Mouse (Mus musculus): ENCODE measurements around the gene Etv6.

Etv6 gene

GRCm38 (mm10) chr6:134045092-134045868, 9.8 kb downstream of the Etv6 start:
- DNase-seq, result no peak

- no peak for DNase-seq
These were observed 10.6 kb downstream of the Etv6 start for GRCm38 (mm10) chr6:134046136-134046535.

- no peak for DNase-seq
These were observed 11.7 kb downstream of the Etv6 start for GRCm38 (mm10) chr6:134047249-134047648.

GRCm38 (mm10) chr6:134047974-134048373, 12.5 kb downstream of the Etv6 start:
- no peak for DNase-seq

GRCm38 (mm10) chr6:134048965-134049364, 13.5 kb downstream of the Etv6 start:
- DNase-seq, result no peak

GRCm38 (mm10) chr6:134050466-134050865, 15.0 kb downstream of the Etv6 start:
- no peak for DNase-seq

- DNase-seq, result no peak
These were observed 16.4 kb downstream of the Etv6 start for GRCm38 (mm10) chr6:134051950-134052349.

- DNase-seq, result no peak
These were observed 17.6 kb downstream of the Etv6 start for GRCm38 (mm10) chr6:134053146-134053545.

GRCm38 (mm10) chr6:134053566-134053965, 18.1 kb downstream of the Etv6 start:
- DNase-seq, result no peak

- DNase-seq, result no peak
These were observed 20.1 kb downstream of the Etv6 start for GRCm38 (mm10) chr6:134055588-134055987.

- DNase-seq, result no peak
These were observed 23.0 kb downstream of the Etv6 start for GRCm38 (mm10) chr6:134058451-134058850.

GRCm38 (mm10) chr6:134058886-134059551, 23.5 kb downstream of the Etv6 start:
- no peak for DNase-seq

GRCm38 (mm10) chr6:134059552-134059891, 24.0 kb downstream of the Etv6 start:
- DNase-seq, result no peak

GRCm38 (mm10) chr6:134060036-134060435, 24.5 kb downstream of the Etv6 start:
- no peak for DNase-seq

- DNase-seq, result peak; percentile 58
These were observed 25.3 kb downstream of the Etv6 start for GRCm38 (mm10) chr6:134060811-134061210.

- DNase-seq, result peak; percentile 23
These were observed 29.7 kb downstream of the Etv6 start for GRCm38 (mm10) chr6:134065018-134065725.

GRCm38 (mm10) chr6:134066112-134066511, 30.6 kb downstream of the Etv6 start:
- DNase-seq, result no peak

GRCm38 (mm10) chr6:134066996-134067395, 31.5 kb downstream of the Etv6 start:
- no peak for DNase-seq

GRCm38 (mm10) chr6:134067536-134067935, 32.0 kb downstream of the Etv6 start:
- DNase-seq, result no peak

- DNase-seq, result no peak
These were observed 36.9 kb downstream of the Etv6 start for GRCm38 (mm10) chr6:134072439-134072838.

- DNase-seq, result no peak
These were observed 37.4 kb downstream of the Etv6 start for GRCm38 (mm10) chr6:134072906-134073305.

- no peak for DNase-seq
These were observed 38.9 kb downstream of the Etv6 start for GRCm38 (mm10) chr6:134074353-134074752.

- no peak for DNase-seq
These were observed 39.5 kb downstream of the Etv6 start for GRCm38 (mm10) chr6:134075031-134075430.

- DNase-seq, result no peak
These were observed 42.5 kb downstream of the Etv6 start for GRCm38 (mm10) chr6:134078016-134078415.

Measured in lung, postnatal 10 days (tissue).